Mouse (Mus musculus): ENCODE data around the gene Trib3. TPM values are rescaled to one million over a fixed set of nuclear protein-coding genes. Genes with fewer than 3 reads are reported as not detected.

The Trib3 gene
- polyA plus RNA-seq, 1 experiment from 2014 or later: 1.7 TPM

Other genes starting within 250 kb of the Trib3 start
- gene Srxn1, start 238.5 kb downstream of the Trib3 start, polyA plus RNA-seq (2014; fragmentation: Nextera tagmentation; extraction: Ambion mirVana): 10.0 and 10.6 TPM in 2 replicates
- gene Tcf15, start 200.5 kb downstream of the Trib3 start, polyA plus RNA-seq (2014; fragmentation: Nextera tagmentation; extraction: Ambion mirVana): 11.3 and 12.2 TPM in 2 replicates
- 57.8 and 64.9 TPM in 2 replicates for gene Csnk2a1, start 117.2 kb downstream of the Trib3 start, polyA plus RNA-seq (2014; fragmentation: Nextera tagmentation; extraction: Ambion mirVana)
- 25.4 and 26.4 TPM in 2 replicates for gene Tbc1d20, start 50.2 kb downstream of the Trib3 start, polyA plus RNA-seq (2014; fragmentation: Nextera tagmentation; extraction: Ambion mirVana)
- 58.2 and 64.9 TPM in 2 replicates for gene Rbck1, start 11.4 kb downstream of the Trib3 start, polyA plus RNA-seq (2014; fragmentation: Nextera tagmentation; extraction: Ambion mirVana)
- 3.0 and 4.2 TPM in 2 replicates for gene Nrsn2, start 32.6 kb upstream of the Trib3 start, polyA plus RNA-seq (2014; fragmentation: Nextera tagmentation; extraction: Ambion mirVana)
- 19.6 and 20.7 TPM in 2 replicates for gene Sox12, start 54.0 kb upstream of the Trib3 start, polyA plus RNA-seq (2014; fragmentation: Nextera tagmentation; extraction: Ambion mirVana)
- gene Zcchc3, start 71.0 kb upstream of the Trib3 start, polyA plus RNA-seq (2014; fragmentation: Nextera tagmentation; extraction: Ambion mirVana): 61.6 and 67.7 TPM in 2 replicates
- gene 6820408C15Rik, start 71.6 kb upstream of the Trib3 start, polyA plus RNA-seq (2014; fragmentation: Nextera tagmentation; extraction: Ambion mirVana): 0.17 and 0.24 TPM in 2 replicates
- not detected in 2 replicates for gene Defb23, start 120.6 kb upstream of the Trib3 start, polyA plus RNA-seq (2014; fragmentation: Nextera tagmentation; extraction: Ambion mirVana)
- gene Defb20, start 133.0 kb upstream of the Trib3 start, polyA plus RNA-seq (2014; fragmentation: Nextera tagmentation; extraction: Ambion mirVana): not detected in 2 replicates
- not detected in 2 replicates for gene Defb22, start 146.1 kb upstream of the Trib3 start, polyA plus RNA-seq (2014; fragmentation: Nextera tagmentation; extraction: Ambion mirVana)
- not detected in 2 replicates for gene Defb26, start 167.7 kb upstream of the Trib3 start, polyA plus RNA-seq (2014; fragmentation: Nextera tagmentation; extraction: Ambion mirVana)
- not detected in 2 replicates for gene Defb28, start 174.2 kb upstream of the Trib3 start, polyA plus RNA-seq (2014; fragmentation: Nextera tagmentation; extraction: Ambion mirVana)
- gene Defb29, start 196.1 kb upstream of the Trib3 start, polyA plus RNA-seq (2014; fragmentation: Nextera tagmentation; extraction: Ambion mirVana): not detected in 2 replicates
- not detected in 2 replicates for gene Gm17416, start 225.3 kb upstream of the Trib3 start, polyA plus RNA-seq (2014; fragmentation: Nextera tagmentation; extraction: Ambion mirVana)
- gene Defb21, start 228.7 kb upstream of the Trib3 start, polyA plus RNA-seq (2014; fragmentation: Nextera tagmentation; extraction: Ambion mirVana): not detected in 2 replicates
- gene Defb19, start 236.3 kb upstream of the Trib3 start, polyA plus RNA-seq (2014; fragmentation: Nextera tagmentation; extraction: Ambion mirVana): not detected in 2 replicates